Mouse (Mus musculus): ENCODE measurements at regions not wholly inside any gene's neighbourhood (a gene's known extent, or its start where the extent isn't known, plus 50 kb on each side); places are given as distances from the start of the nearest gene placed in this dataset.

DNA sequence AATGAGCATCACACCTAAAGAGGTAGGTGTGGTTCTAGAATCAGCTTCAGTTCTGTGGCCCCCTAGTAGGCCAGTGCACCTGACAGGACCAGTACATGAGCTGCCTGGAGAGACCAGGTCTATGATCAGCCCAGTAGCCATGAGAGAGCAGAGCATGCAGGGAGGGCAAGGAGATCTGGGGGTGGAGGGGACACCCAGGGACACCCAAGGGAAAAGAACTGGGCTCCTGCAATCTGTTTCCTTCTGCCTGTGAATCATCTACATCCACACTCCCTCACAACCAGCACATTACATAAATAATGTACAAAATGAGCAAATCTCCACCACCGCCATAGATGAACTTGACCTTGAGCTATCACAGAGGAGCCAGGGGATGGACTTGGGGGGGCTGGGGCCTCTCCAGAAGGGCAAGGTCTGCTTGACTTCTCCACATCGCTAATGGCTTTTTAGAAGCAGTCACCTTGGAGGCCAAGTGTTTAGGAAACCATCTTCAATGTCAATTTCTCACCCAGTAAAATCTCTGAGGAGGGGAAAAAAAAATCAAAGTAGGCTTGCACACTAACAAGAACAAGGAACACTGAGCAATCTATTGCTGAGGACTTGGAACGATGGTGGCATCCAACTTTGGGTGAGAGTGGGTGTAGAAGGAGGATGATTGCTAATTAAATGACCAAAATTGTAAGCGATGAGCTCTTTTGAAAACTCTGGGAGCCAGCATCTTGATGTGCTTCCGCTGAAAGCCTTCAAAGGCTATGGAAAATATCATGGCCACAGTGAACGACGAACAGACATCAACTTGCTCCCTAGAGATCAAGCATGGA, 101.4 kb upstream of the Selenok start:
- intact Hi-C loops (cut with DNase I; ENCODE audit: low total_unique reads) = no loop called here
- DNase-seq = no peak

DNA sequence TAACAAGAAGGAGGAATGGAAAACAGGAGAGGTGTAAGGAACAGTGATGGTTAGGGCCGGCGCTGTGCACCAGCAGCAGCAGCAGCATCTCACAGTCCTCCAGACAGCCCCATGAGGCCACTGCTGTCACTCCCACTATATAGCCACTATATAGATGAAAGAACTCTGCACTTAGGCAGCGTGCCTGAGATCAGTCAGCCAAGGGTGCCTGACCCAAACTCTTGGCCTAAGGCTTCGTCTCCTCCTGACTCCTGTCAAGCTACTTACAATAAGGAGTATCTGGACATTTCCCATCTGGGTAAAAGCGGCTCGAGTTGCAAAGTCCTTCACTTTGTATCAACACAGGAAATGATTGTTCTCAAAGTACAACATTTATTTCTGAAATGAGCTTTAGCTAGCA, 100.8 kb upstream of the Selenok start:
- intact Hi-C loops (cut with DNase I; ENCODE audit: low total_unique reads) = no loop called here
- no peak for DNase-seq

- intact Hi-C loops (cut with DNase I; ENCODE audit: low total_unique reads) = no loop called here
- no peak for DNase-seq
These were observed 98.2 kb upstream of the Selenok start for GRCm38 (mm10) chr14:29869930-29870329.

- intact Hi-C loops (cut with DNase I; ENCODE audit: low total_unique reads) = no loop called here
- DNase-seq = no peak
These were observed 91.4 kb upstream of the Selenok start for GRCm38 (mm10) chr14:29876668-29877067.

- intact Hi-C loops (cut with DNase I; ENCODE audit: low total_unique reads) = no loop called here
- no peak for DNase-seq
These were observed 90.3 kb upstream of the Selenok start for GRCm38 (mm10) chr14:29877671-29878422.

DNA sequence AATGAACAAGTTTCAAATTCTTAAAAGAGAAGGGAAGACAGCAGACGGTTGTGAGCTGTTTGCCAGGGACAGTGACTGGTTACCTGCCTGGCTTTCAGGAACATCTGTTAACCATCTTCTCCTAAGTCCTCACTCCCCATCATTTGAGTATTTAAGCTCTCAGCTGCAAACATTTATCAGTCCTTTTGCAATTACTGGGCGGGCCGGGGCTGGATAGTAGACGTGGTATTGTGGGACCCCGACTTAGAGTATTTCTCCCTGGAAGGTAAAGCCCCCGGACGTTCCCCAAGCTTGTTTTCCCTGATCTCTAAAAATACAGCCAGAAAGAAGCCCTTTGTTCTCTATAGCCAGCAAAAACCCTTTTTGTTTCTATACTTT, 89.7 kb upstream of the Selenok start:
- DNase-seq = no peak
- intact Hi-C loops (cut with DNase I; ENCODE audit: low total_unique reads) = no loop called here

GRCm38 (mm10) chr14:29879283-29879682, 88.8 kb upstream of the Selenok start:
- intact Hi-C loops (cut with DNase I; ENCODE audit: low total_unique reads) = no loop called here
- DNase-seq = no peak

- intact Hi-C loops (cut with DNase I; ENCODE audit: low total_unique reads) = no loop called here
These were observed 85.3 kb upstream of the Selenok start for GRCm38 (mm10) chr14:29882666-29883344.

DNA sequence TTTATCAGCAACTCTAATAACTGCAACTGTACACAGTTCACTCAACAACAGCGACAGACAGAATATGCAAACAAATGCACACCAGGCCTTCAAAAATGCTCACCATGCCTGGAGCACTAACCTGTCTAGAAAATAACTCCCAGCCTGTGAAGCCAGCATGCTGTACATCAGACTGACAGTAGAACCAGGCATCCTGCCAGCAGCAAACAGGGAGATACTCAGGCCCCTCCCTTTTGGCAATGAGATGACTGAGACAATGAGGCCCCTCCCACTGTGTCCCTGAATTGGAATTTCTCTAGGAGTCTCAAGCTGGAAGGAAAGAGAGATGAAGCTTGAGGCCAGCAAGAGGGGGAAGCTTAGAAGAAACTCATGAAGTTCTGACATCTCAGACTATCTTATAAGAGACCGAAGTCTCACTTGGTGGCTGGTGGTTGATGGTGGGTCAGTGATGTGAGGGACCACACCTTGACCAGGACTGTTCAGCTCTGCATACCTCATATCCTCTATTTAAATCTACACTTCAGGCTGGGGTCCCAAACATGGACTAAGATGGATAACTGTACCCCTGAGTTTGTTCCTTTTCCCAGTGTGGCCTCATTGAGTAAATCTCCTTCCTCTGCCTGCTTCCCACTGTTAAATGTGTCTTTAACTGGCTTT, 72.6 kb upstream of the Selenok start:
- DNase-seq = peak; percentile 51

More at GRCm38 (mm10) chr14:29882666-29883344, 85.3 kb upstream of the Selenok start:
- DNase-seq = no peak

DNA sequence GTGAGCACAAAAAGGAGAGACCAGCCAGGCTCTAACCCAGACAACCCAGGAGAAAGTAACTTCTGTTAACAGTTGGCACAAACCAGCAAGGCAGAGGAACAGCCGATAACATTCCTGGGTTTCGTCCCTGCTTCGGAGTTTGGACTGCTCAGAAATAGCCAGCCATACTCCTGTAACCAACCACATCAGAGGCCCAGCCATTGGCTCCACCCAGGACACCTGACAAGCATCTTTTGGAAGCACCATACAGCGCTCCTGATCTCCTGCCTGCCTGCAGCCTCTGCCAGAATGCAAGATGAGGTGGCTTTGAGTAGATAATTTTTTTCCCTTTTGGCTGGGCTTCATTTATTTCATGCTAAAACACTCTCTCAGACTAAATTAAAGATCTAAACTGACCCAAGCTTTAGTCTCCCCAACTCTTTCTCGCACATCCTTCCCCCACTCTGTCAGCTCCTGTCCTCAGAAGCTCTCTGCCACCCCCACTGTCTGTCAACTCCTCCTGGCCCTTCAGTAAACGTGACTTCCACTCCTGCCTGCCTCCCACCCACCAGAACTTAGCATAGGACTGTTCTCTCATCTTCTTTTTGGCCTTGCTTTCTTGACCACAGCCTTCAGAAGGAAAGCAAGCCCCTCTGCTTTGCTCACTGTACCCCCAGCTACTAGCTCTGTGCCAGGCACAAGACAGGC, 72.0 kb upstream of the Selenok start:
- DNase-seq = no peak
- intact Hi-C loops (cut with DNase I; ENCODE audit: low total_unique reads) = no loop called here

More for the DNA sequence above, 72.6 kb upstream of the Selenok start:
- intact Hi-C loops (cut with DNase I; ENCODE audit: low total_unique reads) = no loop called here

GRCm38 (mm10) chr14:29900931-29901330, 67.2 kb upstream of the Selenok start:
- intact Hi-C loops (cut with DNase I; ENCODE audit: low total_unique reads) = no loop called here
- no peak for DNase-seq

- intact Hi-C loops (cut with DNase I; ENCODE audit: low total_unique reads) = no loop called here
- no peak for DNase-seq
These were observed 64.5 kb upstream of the Selenok start for GRCm38 (mm10) chr14:29903574-29903973.

GRCm38 (mm10) chr14:29904856-29905255, 63.3 kb upstream of the Selenok start:
- intact Hi-C loops (cut with DNase I; ENCODE audit: low total_unique reads) = no loop called here

DNA sequence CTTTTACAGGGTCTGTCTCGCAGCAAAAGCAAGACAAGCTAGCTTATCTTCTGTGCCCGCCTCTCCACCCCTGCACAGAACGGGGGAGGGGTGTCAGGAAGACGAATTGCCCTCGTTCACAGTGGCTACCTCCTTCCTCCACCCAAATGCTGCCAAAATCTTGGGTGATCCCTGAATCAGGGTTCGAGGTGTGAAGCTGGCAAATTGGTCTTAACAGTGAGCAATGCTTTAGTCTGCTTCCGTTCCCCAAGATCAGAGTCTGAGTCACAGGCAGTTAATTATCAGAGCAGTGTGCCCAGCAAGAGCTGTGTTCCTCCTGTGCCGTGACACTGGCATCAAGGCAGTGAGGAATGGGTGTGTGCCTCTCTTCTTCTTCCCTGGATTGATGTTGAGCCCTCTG, 58.4 kb upstream of the Selenok start:
- intact Hi-C loops (cut with DNase I; ENCODE audit: low total_unique reads) = no loop called here
- DNase-seq = no peak

More at GRCm38 (mm10) chr14:29904856-29905255, 63.3 kb upstream of the Selenok start:
- DNase-seq = no peak

Measured in gastrocnemius, postnatal 14 days (tissue).